Mouse (Mus musculus): ENCODE measurements at regions not wholly inside any gene's neighbourhood (a gene's known extent, or its start where the extent isn't known, plus 50 kb on each side); places are given as distances from the start of the nearest gene placed in this dataset.
"Not testable (repeated sequence)": the region's sequence is repeated elsewhere in the genome, so short reads cannot be mapped to it uniquely, and the experiment has no call there.

DNA sequence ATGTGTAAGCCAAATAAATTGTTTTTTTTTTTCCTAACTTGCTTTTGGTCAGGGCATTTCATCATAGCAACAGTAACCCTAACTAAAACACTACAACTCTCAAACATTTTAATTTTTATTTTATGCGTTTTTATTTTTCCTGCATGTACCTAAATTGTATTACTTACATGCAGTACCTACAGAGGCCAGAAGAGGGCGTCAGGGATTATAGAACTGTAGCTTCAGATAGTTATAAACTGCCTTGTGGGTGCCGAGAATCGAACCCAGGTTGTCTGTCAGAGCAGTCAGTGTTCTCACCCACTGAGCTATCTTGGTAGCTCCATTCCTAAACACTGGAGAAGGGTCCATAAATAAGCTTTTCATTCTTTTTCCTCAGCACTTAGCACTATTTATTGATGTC is 257.8 kb upstream of the Nr5a2 start:
- Histone ChIP-seq H3K4me3 (ENCODE audit: control insufficient read depth in 1 of 2, insufficient read depth in 1 of 2, low read depth in 2 of 2, low read length in 2 of 2) (no peak overlapping the region), H3K36me3 (ENCODE audit: control insufficient read depth in 1 of 2, insufficient read depth in 2 of 2, low read length in 2 of 2) (no peaks in the 10 kb centered on the region), H3K9me3 (replicated peaks; ENCODE audit: insufficient read depth, low read length) (no peaks in the 10 kb centered on the region), H3K27me3 (ENCODE audit: control insufficient read depth in 1 of 2, insufficient read depth in 2 of 2, low read length in 2 of 2) (no peaks in the 10 kb centered on the region), H3K27ac (ENCODE audit: control insufficient read depth, low read depth, low read length) (no peak overlapping the region), H3K79me2 (ENCODE audit: control insufficient read depth, insufficient read depth, low read length, poor library complexity) (no peaks in the 10 kb centered on the region), H3K9ac (ENCODE audit: control insufficient read depth, low read depth, low read length, poor library complexity, severe bottlenecking) (no peak overlapping the region), H3K4me1 (ENCODE audit: control insufficient read depth in 1 of 2, insufficient read depth in 2 of 2, low read length in 2 of 2) (no peaks in the 10 kb centered on the region)
- peak; percentile 4 for DNase-seq (ENCODE audit: low read depth, low spot score)
- no peak for TF ChIP-seq CHD1 (IDR thresholded peaks at IDR 0.05; ENCODE audit: low read depth, low read length)
- TF ChIP-seq CTCF (IDR thresholded peaks at IDR 0.05 in 2 of 3, conservative IDR thresholded peaks at IDR 0.05 in 1 of 3; ENCODE audit: control insufficient read depth in 1 of 3, insufficient read depth in 1 of 3, low read depth in 2 of 3, low read length in 3 of 3, poor library complexity in 1 of 3, severe bottlenecking in 1 of 3), result peak in 1 of 3 experiments; percentile 25; a peak in 2 of 6 replicates

DNA sequence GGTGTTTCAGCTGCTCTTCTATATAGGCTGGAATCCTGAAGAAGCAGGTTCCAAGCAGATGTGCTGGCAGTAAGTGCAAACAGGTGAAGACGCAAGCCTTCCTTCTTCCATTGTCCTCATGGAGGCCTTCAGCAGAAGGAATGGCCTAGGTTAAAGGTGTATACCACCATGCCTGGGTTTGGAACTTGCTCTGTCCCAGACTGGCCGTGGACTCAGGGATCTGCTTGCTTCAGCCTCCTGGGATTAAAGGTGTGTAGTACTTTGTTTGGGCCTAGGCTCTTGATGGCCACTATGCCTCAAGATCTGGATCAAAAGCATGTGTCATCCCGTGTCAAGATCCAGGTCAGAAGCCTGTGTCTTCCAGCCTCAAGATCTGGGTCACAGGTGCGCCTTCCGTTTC is 257.0 kb upstream of the Nr5a2 start:
- H3K79me2 ChIP-seq (ENCODE audit: control insufficient read depth, insufficient read depth, low read length, poor library complexity), result no peaks in the 10 kb centered on the region
- H3K36me3 ChIP-seq (ENCODE audit: control insufficient read depth in 1 of 2, insufficient read depth in 2 of 2, low read length in 2 of 2), result no peaks in the 10 kb centered on the region
- no peaks in the 10 kb centered on the region for H3K4me1 ChIP-seq (ENCODE audit: control insufficient read depth in 1 of 2, insufficient read depth in 2 of 2, low read length in 2 of 2)
- H3K4me3 ChIP-seq (ENCODE audit: control insufficient read depth in 1 of 2, insufficient read depth in 1 of 2, low read depth in 2 of 2, low read length in 2 of 2), result no peak overlapping the region
- no peaks in the 10 kb centered on the region for H3K27me3 ChIP-seq (ENCODE audit: control insufficient read depth in 1 of 2, insufficient read depth in 2 of 2, low read length in 2 of 2)
- no peak for TF ChIP-seq CHD2 (IDR thresholded peaks at IDR 0.05; ENCODE audit: low read length)
- TF ChIP-seq HCFC1 (IDR thresholded peaks at IDR 0.05; ENCODE audit: low read depth, low read length), result no peak
- no peak for TF ChIP-seq ZMIZ1 (IDR thresholded peaks at IDR 0.05; ENCODE audit: low read depth, low read length)
- TF ChIP-seq MAFK (IDR thresholded peaks at IDR 0.05; ENCODE audit: borderline replicate concordance, low read depth, low read length), result no peak
- TF ChIP-seq RCOR1 (IDR thresholded peaks at IDR 0.05; ENCODE audit: low read depth, low read length), result no peak
- no peak for TF ChIP-seq TCF12 (IDR thresholded peaks at IDR 0.05; ENCODE audit: low read depth, low read length)
- TF ChIP-seq E2F4 (IDR thresholded peaks at IDR 0.05; ENCODE audit: borderline replicate concordance, low read depth, low read length), result no peak
- no peak for TF ChIP-seq UBTF (IDR thresholded peaks at IDR 0.05; ENCODE audit: borderline replicate concordance, insufficient read depth, low read depth, low read length)
- TF ChIP-seq MYB (IDR thresholded peaks at IDR 0.05; ENCODE audit: low read depth, low read length), result no peak
- TF ChIP-seq ELF1 (IDR thresholded peaks at IDR 0.05; ENCODE audit: low read depth, low read length), result no peak
- no peak for TF ChIP-seq GABPA (IDR thresholded peaks at IDR 0.05; ENCODE audit: low read depth, low read length)
- TF ChIP-seq KAT2A (conservative IDR thresholded peaks at IDR 0.05; ENCODE audit: low read depth, low read length), result no peak
- no peak for TF ChIP-seq POLR2A (IDR thresholded peaks at IDR 0.05; ENCODE audit: control insufficient read depth in 1 of 2, insufficient read depth in 1 of 2, low read depth in 1 of 2, low read length in 2 of 2, poor library complexity in 1 of 2)
- no peak for TF ChIP-seq SMC3 (IDR thresholded peaks at IDR 0.05; ENCODE audit: low read depth, low read length)
- TF ChIP-seq RAD21 (IDR thresholded peaks at IDR 0.05; ENCODE audit: low read depth, low read length), result no peak
- no peak for TF ChIP-seq MAX (IDR thresholded peaks at IDR 0.05; ENCODE audit: low read length)
- no peak overlapping the region for H3K9ac ChIP-seq (ENCODE audit: control insufficient read depth, low read depth, low read length, poor library complexity, severe bottlenecking)
- DNase-seq (ENCODE audit: low read depth, low spot score), result no peak
- no peaks in the 10 kb centered on the region for H3K9me3 ChIP-seq (replicated peaks; ENCODE audit: insufficient read depth, low read length)
- no peak overlapping the region for H3K27ac ChIP-seq (ENCODE audit: control insufficient read depth, low read depth, low read length)

DNA sequence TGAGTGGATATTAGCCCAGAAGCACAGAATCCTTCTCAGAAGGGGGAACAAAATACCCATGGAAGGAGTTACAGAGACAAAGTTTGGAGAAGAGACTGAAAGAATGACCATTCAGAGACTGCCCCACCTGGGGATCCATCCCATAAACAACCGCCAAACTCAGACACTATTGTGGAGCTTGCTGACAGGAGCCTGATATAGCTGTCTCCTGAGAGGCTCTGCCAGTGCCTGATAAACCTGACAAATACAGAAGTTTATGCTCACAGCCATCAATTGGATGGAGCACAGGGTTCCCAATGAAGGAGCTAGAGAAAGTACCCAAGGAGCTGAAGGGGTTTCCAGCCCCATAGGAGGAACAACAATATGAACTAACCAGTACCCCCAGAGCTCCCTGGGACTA is 254.1 kb upstream of the Nr5a2 start:
- not testable (repeated sequence) for H3K4me1 ChIP-seq (ENCODE audit: control insufficient read depth in 1 of 2, insufficient read depth in 2 of 2, low read length in 2 of 2); H3K27ac ChIP-seq (ENCODE audit: control insufficient read depth, low read depth, low read length); DNase-seq (ENCODE audit: low read depth, low spot score); H3K9me3 ChIP-seq (replicated peaks; ENCODE audit: insufficient read depth, low read length); H3K9ac ChIP-seq (ENCODE audit: control insufficient read depth, low read depth, low read length, poor library complexity, severe bottlenecking); H3K4me3 ChIP-seq (ENCODE audit: control insufficient read depth in 1 of 2, insufficient read depth in 1 of 2, low read depth in 2 of 2, low read length in 2 of 2); H3K27me3 ChIP-seq (ENCODE audit: control insufficient read depth in 1 of 2, insufficient read depth in 2 of 2, low read length in 2 of 2); H3K79me2 ChIP-seq (ENCODE audit: control insufficient read depth, insufficient read depth, low read length, poor library complexity); H3K36me3 ChIP-seq (ENCODE audit: control insufficient read depth in 1 of 2, insufficient read depth in 2 of 2, low read length in 2 of 2)

Measured in MEL (cell line).